Mouse (Mus musculus) ES-Bruce4 (cell line): Measurements from ENCODE around the gene Aqp6.

ENCODE experiments used
- CTCF ChIP-seq: IDR thresholded peaks from one replicate; pipeline ENCODE4 v1.8.1; 2011; ENCODE audit warnings: low read depth, low read length
- EP300 ChIP-seq: IDR thresholded peaks from 2 replicates; pipeline ENCODE4 v1.6.1; 2011; ENCODE audit warnings: low read depth, low read length; ENCODE audit not compliant: insufficient read depth

GRCm38 (mm10) chr15:99600986-99601822, at the start of gene Aqp6:
- TF ChIP-seq CTCF, result no peak
- no peak for TF ChIP-seq EP300
